Mouse (Mus musculus): ENCODE measurements around the gene 2010111I01Rik. TPM values are rescaled to one million over a fixed set of nuclear protein-coding genes. Genes with fewer than 3 reads are reported as not detected.
A peak's percentile ranks its signal among the peaks of the same experiment; 100 is the strongest.

The 2010111I01Rik gene
- polyA plus RNA-seq, 1 experiment from 2014 or later = 250 TPM

GRCm38 (mm10) chr13:63290126-63290525, 325.4 kb downstream of the 2010111I01Rik start:
- H3K4me1 ChIP-seq = peaks cover 94% of the 10 kb centered on the region
- H3K4me2 ChIP-seq (replicated peaks) = no peak overlapping the region
- H3K36me3 ChIP-seq = peaks cover 87% of the 10 kb centered on the region
- peak overlapping the region; percentile 35; the same call in 1 of the 2 replicates for H3K27ac ChIP-seq
- no peak overlapping the region for H3K9ac ChIP-seq
- no peaks in the 10 kb centered on the region for H3K27me3 ChIP-seq
- ATAC-seq (ENCODE audit: low FRiP score, low read depth) = no peak
- WGBS = 76% methylated on average over 4 of the region's 4 CpGs
- no peak overlapping the region for H3K4me3 ChIP-seq
- no peaks in the 10 kb centered on the region for H3K9me3 ChIP-seq

- Histone ChIP-seq H3K4me1 (peaks cover 94% of the 10 kb centered on the region), H3K27me3 (no peaks in the 10 kb centered on the region), H3K27ac (no peak overlapping the region; the same call in 1 of the 2 replicates), H3K9ac (no peak overlapping the region), H3K36me3 (peaks cover 88% of the 10 kb centered on the region), H3K4me3 (no peak overlapping the region), H3K4me2 (replicated peaks) (no peak overlapping the region), H3K9me3 (no peaks in the 10 kb centered on the region)
- 89% methylated on average over 6 of the region's 6 CpGs for WGBS
- ATAC-seq (ENCODE audit: low FRiP score, low read depth) = no peak
These were observed 326.3 kb downstream of the 2010111I01Rik start for GRCm38 (mm10) chr13:63291016-63291415.

GRCm38 (mm10) chr13:63293647-63294046, 329.0 kb downstream of the 2010111I01Rik start:
- 45% methylated on average over 3 of the region's 3 CpGs for WGBS

GRCm38 (mm10) chr13:63294359-63295193, 329.9 kb downstream of the 2010111I01Rik start:
- Histone ChIP-seq H3K9ac (no peak overlapping the region), H3K9me3 (no peaks in the 10 kb centered on the region), H3K27ac (peak overlapping the region; percentile 69), H3K4me2 (replicated peaks) (peak overlapping the region; percentile 11; the same call in 1 of the 2 replicates), H3K4me1 (peaks cover 69% of the 10 kb centered on the region), H3K27me3 (no peaks in the 10 kb centered on the region), H3K4me3 (no peak overlapping the region), H3K36me3 (peaks cover 90% of the 10 kb centered on the region)
- 39% methylated on average over 15 of the region's 15 CpGs for WGBS
- ATAC-seq (ENCODE audit: low FRiP score, low read depth) = no peak

More at GRCm38 (mm10) chr13:63293647-63294046, 329.0 kb downstream of the 2010111I01Rik start:
- Histone ChIP-seq H3K27ac (peak overlapping the region; percentile 69), H3K4me1 (peaks cover 72% of the 10 kb centered on the region), H3K4me3 (no peak overlapping the region), H3K9ac (no peak overlapping the region), H3K27me3 (no peaks in the 10 kb centered on the region), H3K9me3 (no peaks in the 10 kb centered on the region), H3K4me2 (replicated peaks) (peak overlapping the region; percentile 11; the same call in 1 of the 2 replicates), H3K36me3 (peaks cover 88% of the 10 kb centered on the region)
- ATAC-seq (ENCODE audit: low FRiP score, low read depth) = no peak

GRCm38 (mm10) chr13:63296300-63296699, 331.6 kb downstream of the 2010111I01Rik start:
- 83% methylated on average over 11 of the region's 11 CpGs for WGBS
- H3K9ac ChIP-seq = no peak overlapping the region
- peak overlapping the region; percentile 33; the same call in 1 of the 2 replicates for H3K27ac ChIP-seq
- H3K4me1 ChIP-seq = peaks cover 69% of the 10 kb centered on the region
- no peak for ATAC-seq (ENCODE audit: low FRiP score, low read depth)
- H3K4me3 ChIP-seq = no peak overlapping the region
- no peaks in the 10 kb centered on the region for H3K9me3 ChIP-seq
- no peaks in the 10 kb centered on the region for H3K27me3 ChIP-seq
- H3K4me2 ChIP-seq (replicated peaks) = no peak overlapping the region
- H3K36me3 ChIP-seq = peaks cover 90% of the 10 kb centered on the region

- Histone ChIP-seq H3K27me3 (no peaks in the 10 kb centered on the region), H3K9ac (no peak overlapping the region), H3K27ac (no peak overlapping the region), H3K4me3 (no peak overlapping the region), H3K4me2 (replicated peaks) (no peak overlapping the region), H3K4me1 (peaks cover 71% of the 10 kb centered on the region), H3K9me3 (no peaks in the 10 kb centered on the region), H3K36me3 (peaks cover 91% of the 10 kb centered on the region)
- no peak for ATAC-seq (ENCODE audit: low FRiP score, low read depth)
- WGBS = 89% methylated on average over 2 of the region's 2 CpGs
These were observed 332.3 kb downstream of the 2010111I01Rik start for GRCm38 (mm10) chr13:63297003-63297402.

GRCm38 (mm10) chr13:63297933-63298332, 333.2 kb downstream of the 2010111I01Rik start:
- H3K36me3 ChIP-seq = peaks cover 91% of the 10 kb centered on the region
- H3K4me2 ChIP-seq (replicated peaks) = no peak overlapping the region
- H3K4me1 ChIP-seq = peaks cover 71% of the 10 kb centered on the region
- H3K9me3 ChIP-seq = no peaks in the 10 kb centered on the region
- 94% methylated on average over 3 of the region's 3 CpGs for WGBS
- no peak overlapping the region for H3K9ac ChIP-seq
- H3K4me3 ChIP-seq = no peak overlapping the region
- H3K27me3 ChIP-seq = no peaks in the 10 kb centered on the region
- no peak overlapping the region for H3K27ac ChIP-seq
- ATAC-seq (ENCODE audit: low FRiP score, low read depth) = no peak

- Histone ChIP-seq H3K4me2 (replicated peaks) (no peak overlapping the region), H3K27ac (no peak overlapping the region; the same call in 1 of the 2 replicates), H3K4me3 (no peak overlapping the region), H3K9me3 (no peaks in the 10 kb centered on the region), H3K9ac (no peak overlapping the region), H3K36me3 (peaks cover 95% of the 10 kb centered on the region), H3K4me1 (peaks cover 72% of the 10 kb centered on the region), H3K27me3 (no peaks in the 10 kb centered on the region)
- ATAC-seq (ENCODE audit: low FRiP score, low read depth) = no peak
- WGBS = 79% methylated on average over 5 of the region's 5 CpGs
These were observed 334.2 kb downstream of the 2010111I01Rik start for GRCm38 (mm10) chr13:63298931-63299330.

- ATAC-seq (ENCODE audit: low FRiP score, low read depth) = no peak
- Histone ChIP-seq H3K36me3 (peaks cover 97% of the 10 kb centered on the region), H3K4me3 (no peak overlapping the region), H3K9ac (no peak overlapping the region), H3K4me2 (replicated peaks) (no peak overlapping the region), H3K27ac (peak overlapping the region; percentile 67), H3K9me3 (no peaks in the 10 kb centered on the region), H3K4me1 (peaks cover 74% of the 10 kb centered on the region), H3K27me3 (no peaks in the 10 kb centered on the region)
- WGBS = 67% methylated on average over 7 of the region's 7 CpGs
These were observed 336.2 kb downstream of the 2010111I01Rik start for GRCm38 (mm10) chr13:63300929-63301328.

GRCm38 (mm10) chr13:63301764-63302209, 337.1 kb downstream of the 2010111I01Rik start:
- Histone ChIP-seq H3K36me3 (peaks cover 92% of the 10 kb centered on the region), H3K9me3 (no peaks in the 10 kb centered on the region), H3K27ac (peak overlapping the region; percentile 67), H3K4me1 (peaks cover 77% of the 10 kb centered on the region), H3K27me3 (no peaks in the 10 kb centered on the region), H3K9ac (no peak overlapping the region), H3K4me2 (replicated peaks) (no peak overlapping the region), H3K4me3 (no peak overlapping the region)
- 12% methylated on average over 3 of the region's 3 CpGs for WGBS
- peak; percentile 29; the same call in 1 of the 2 replicates for ATAC-seq (ENCODE audit: low FRiP score, low read depth)

GRCm38 (mm10) chr13:63302381-63302780, 337.7 kb downstream of the 2010111I01Rik start:
- Histone ChIP-seq H3K4me3 (no peak overlapping the region), H3K4me2 (replicated peaks) (no peak overlapping the region), H3K27me3 (no peaks in the 10 kb centered on the region), H3K9ac (no peak overlapping the region), H3K4me1 (peaks cover 80% of the 10 kb centered on the region), H3K27ac (peak overlapping the region; percentile 67), H3K9me3 (no peaks in the 10 kb centered on the region), H3K36me3 (peaks cover 92% of the 10 kb centered on the region)
- WGBS = 80% methylated on average over 5 of the region's 5 CpGs
- ATAC-seq (ENCODE audit: low FRiP score, low read depth) = no peak

- H3K9ac ChIP-seq = no peak overlapping the region
- whole genome bisulfite sequencing = 68% methylated on average over 6 of the region's 6 CpGs
- ATAC-seq (ENCODE audit: low FRiP score, low read depth) = no peak
- H3K27me3 ChIP-seq = no peaks in the 10 kb centered on the region
- no peak overlapping the region for H3K4me2 ChIP-seq (replicated peaks)
- no peak overlapping the region for H3K4me3 ChIP-seq
- no peaks in the 10 kb centered on the region for H3K9me3 ChIP-seq
- H3K36me3 ChIP-seq = peaks cover 73% of the 10 kb centered on the region
- no peak overlapping the region for H3K27ac ChIP-seq
- peaks cover 83% of the 10 kb centered on the region for H3K4me1 ChIP-seq
These were observed 339.6 kb downstream of the 2010111I01Rik start for GRCm38 (mm10) chr13:63304124-63304792.

All from limb, embryonic 13.5 days (tissue).